Mouse (Mus musculus) hindbrain, embryonic 12.5 days (tissue): Measurements from ENCODE around the gene Tut7. TPM values are rescaled to one million over a fixed set of nuclear protein-coding genes. Genes with fewer than 3 reads are reported as not detected.
A peak's percentile ranks its signal among the peaks of the same experiment; 100 is the strongest.
"Not testable (repeated sequence)": the region's sequence is repeated elsewhere in the genome, so short reads cannot be mapped to it uniquely, and the experiment has no call there.

Source experiments
- ATAC-seq: fragments of 200-750 bp; cut with Nextera tagmentation; 2 replicates; pipeline ENCODE4 v1.8.0; 2017; ENCODE audit warnings: moderate TSS enrichment; ENCODE audit not compliant: low FRiP score
- H3K27ac ChIP-seq: fragments of 300-500 bp; sonication (generic); 2 replicates; pipeline ENCODE4 v1.5.1; 2016; ENCODE audit warnings: mild to moderate bottlenecking
- H3K27me3 ChIP-seq: fragments of 300-500 bp; sonication (generic); 2 replicates; pipeline ENCODE4 v1.6.1; 2016; ENCODE audit warnings: mild to moderate bottlenecking
- H3K36me3 ChIP-seq: fragments of 300-500 bp; sonication (generic); 2 replicates; pipeline ENCODE4 v1.6.1; 2016; ENCODE audit warnings: mild to moderate bottlenecking
- H3K4me1 ChIP-seq: fragments of 300-500 bp; sonication (generic); 2 replicates; pipeline ENCODE4 v1.6.1; 2016
- H3K4me2 ChIP-seq: fragments of 300-500 bp; sonication (generic); replicated peaks from 2 replicates; pipeline ENCODE4 v1.6.1; 2016; ENCODE audit warnings: mild to moderate bottlenecking
- H3K4me3 ChIP-seq: fragments of 300-500 bp; sonication (generic); 2 replicates; pipeline ENCODE4 v1.5.1; 2016; ENCODE audit warnings: mild to moderate bottlenecking
- H3K9ac ChIP-seq: fragments of 300-500 bp; sonication (generic); 2 replicates; pipeline ENCODE4 v1.6.1; 2016; ENCODE audit warnings: mild to moderate bottlenecking, moderate library complexity
- H3K9me3 ChIP-seq: fragments of 300-500 bp; sonication (generic); replicated peaks from 2 replicates; pipeline ENCODE4 v1.6.1; 2016; ENCODE audit warnings: mild to moderate bottlenecking
- WGBS: fragments of 180-500 bp; shearing (Covaris S2); methylation state at CpG from one replicate; pipeline ENCODE4 v1.1.7; 2016; 5-methylcytosine and 5-hydroxymethylcytosine counted together
- polyA plus RNA-seq: library from polyadenylated mRNA; unstranded; fragments of >200 nt; fragmentation: Nextera tagmentation; extraction: Ambion mirVana; gene quantifications from 2 replicates; pipeline ENCODE4 v1.2.1, GENCODE M21; 2016

The Tut7 gene
- polyA plus RNA-seq, 1 experiment from 2014 or later = 62.9 TPM

GRCm38 (mm10) chr13:59746164-59746563 is 76.8 kb downstream of the Tut7 start:
- H3K4me3 ChIP-seq = no peak overlapping the region
- no peaks in the 10 kb centered on the region for H3K9me3 ChIP-seq
- no peak overlapping the region for H3K4me2 ChIP-seq
- no peak overlapping the region for H3K27ac ChIP-seq
- no peaks in the 10 kb centered on the region for H3K27me3 ChIP-seq
- ATAC-seq = no peak
- H3K4me1 ChIP-seq = no peaks in the 10 kb centered on the region
- 75% methylated on average over 6 of the region's 6 CpGs for WGBS
- H3K9ac ChIP-seq = no peak overlapping the region
- H3K36me3 ChIP-seq = no peaks in the 10 kb centered on the region

GRCm38 (mm10) chr13:59745462-59745861 is 77.5 kb downstream of the Tut7 start:
- WGBS = 88% methylated on average over 6 of the region's 6 CpGs
- no peak overlapping the region for H3K4me2 ChIP-seq
- H3K27me3 ChIP-seq = no peaks in the 10 kb centered on the region
- no peaks in the 10 kb centered on the region for H3K9me3 ChIP-seq
- no peak overlapping the region for H3K27ac ChIP-seq
- H3K4me3 ChIP-seq = no peak overlapping the region
- no peaks in the 10 kb centered on the region for H3K4me1 ChIP-seq
- ATAC-seq = no peak
- H3K9ac ChIP-seq = no peak overlapping the region
- no peaks in the 10 kb centered on the region for H3K36me3 ChIP-seq

- Histone ChIP-seq H3K4me2 (no peak overlapping the region), H3K4me3 (no peak overlapping the region), H3K9ac (no peak overlapping the region), H3K27me3 (no peaks in the 10 kb centered on the region), H3K36me3 (no peaks in the 10 kb centered on the region), H3K9me3 (no peaks in the 10 kb centered on the region), H3K4me1 (no peaks in the 10 kb centered on the region), H3K27ac (no peak overlapping the region)
- no peak for ATAC-seq
- WGBS = 78% methylated on average over 10 of the region's 10 CpGs
These were observed 81.2 kb downstream of the Tut7 start for GRCm38 (mm10) chr13:59741697-59742096.

GRCm38 (mm10) chr13:59741096-59741495 is 81.9 kb downstream of the Tut7 start:
- Histone ChIP-seq H3K27me3 (no peaks in the 10 kb centered on the region), H3K4me1 (no peaks in the 10 kb centered on the region)
- whole genome bisulfite sequencing = 88% methylated on average over 11 of the region's 11 CpGs

GRCm38 (mm10) chr13:59739397-59739796 is 83.5 kb downstream of the Tut7 start:
- Histone ChIP-seq H3K36me3 (no peaks in the 10 kb centered on the region), H3K27me3 (no peaks in the 10 kb centered on the region), H3K27ac (no peak overlapping the region), H3K4me2 (no peak overlapping the region), H3K4me3 (no peak overlapping the region), H3K9me3 (no peaks in the 10 kb centered on the region), H3K4me1 (no peaks in the 10 kb centered on the region), H3K9ac (no peak overlapping the region)
- 90% methylated on average over 4 of the region's 4 CpGs for WGBS
- ATAC-seq = no peak

More at GRCm38 (mm10) chr13:59741096-59741495, 81.9 kb downstream of the Tut7 start:
- Histone ChIP-seq H3K27ac (no peak overlapping the region), H3K4me3 (no peak overlapping the region), H3K9ac (no peak overlapping the region), H3K9me3 (no peaks in the 10 kb centered on the region), H3K4me2 (no peak overlapping the region), H3K36me3 (no peaks in the 10 kb centered on the region)
- ATAC-seq = no peak

GRCm38 (mm10) chr13:59738455-59738854 is 84.5 kb downstream of the Tut7 start:
- H3K9me3 ChIP-seq = no peaks in the 10 kb centered on the region; the same call in 1 of the 2 replicates
- no peaks in the 10 kb centered on the region for H3K36me3 ChIP-seq
- H3K9ac ChIP-seq = no peak overlapping the region
- H3K27me3 ChIP-seq = no peaks in the 10 kb centered on the region
- no peaks in the 10 kb centered on the region for H3K4me1 ChIP-seq
- H3K4me3 ChIP-seq = no peak overlapping the region
- WGBS = 81% methylated on average over 2 of the region's 2 CpGs
- no peak for ATAC-seq
- H3K4me2 ChIP-seq = no peak overlapping the region
- no peak overlapping the region for H3K27ac ChIP-seq

GRCm38 (mm10) chr13:59735190-59735589 is 87.8 kb downstream of the Tut7 start:
- Histone ChIP-seq H3K9ac (no peak overlapping the region), H3K4me3 (no peak overlapping the region), H3K27me3 (no peaks in the 10 kb centered on the region), H3K27ac (no peak overlapping the region), H3K9me3 (no peaks in the 10 kb centered on the region; the same call in 1 of the 2 replicates), H3K36me3 (no peaks in the 10 kb centered on the region), H3K4me1 (no peaks in the 10 kb centered on the region), H3K4me2 (no peak overlapping the region)
- 0 out of 2 replicates have a peak, but pooled peaks have one; percentile 35 for ATAC-seq
- 33% methylated on average over 3 of the region's 3 CpGs for WGBS

GRCm38 (mm10) chr13:59734347-59734746 is 88.6 kb downstream of the Tut7 start:
- H3K4me3 ChIP-seq, H3K4me1 ChIP-seq, ATAC-seq, H3K27me3 ChIP-seq, H3K4me2 ChIP-seq, H3K27ac ChIP-seq, H3K9ac ChIP-seq, H3K36me3 ChIP-seq, H3K9me3 ChIP-seq: not testable (repeated sequence)
- 32% methylated on average over 6 of the region's 6 CpGs for WGBS

GRCm38 (mm10) chr13:59733936-59734335 is 89.0 kb downstream of the Tut7 start:
- H3K36me3 ChIP-seq = no peaks in the 10 kb centered on the region
- H3K27me3 ChIP-seq = peaks cover 4% of the 10 kb centered on the region; the same call in 1 of the 2 replicates
- 78% methylated on average over 4 of the region's 4 CpGs for WGBS
- no peak overlapping the region for H3K27ac ChIP-seq
- no peaks in the 10 kb centered on the region; the same call in 1 of the 2 replicates for H3K9me3 ChIP-seq
- no peak for ATAC-seq
- H3K9ac ChIP-seq = no peak overlapping the region
- no peaks in the 10 kb centered on the region for H3K4me1 ChIP-seq
- no peak overlapping the region for H3K4me2 ChIP-seq
- no peak overlapping the region for H3K4me3 ChIP-seq

GRCm38 (mm10) chr13:59731652-59732051 is 91.3 kb downstream of the Tut7 start, which contains the start of gene Spata31d1d:
Gene Spata31d1d, minus strand, starts transcription at chr13:59731752.
- Histone ChIP-seq H3K9me3 (no peaks in the 10 kb centered on the region; the same call in 1 of the 2 replicates), H3K9ac (no peak within 1 kb of the TSS), H3K27me3 (peaks cover 4% of the 10 kb centered on the region), H3K4me2 (no peak within 1 kb of the TSS), H3K4me3 (no peak within 1 kb of the TSS), H3K27ac (no peak within 1 kb of the TSS), H3K36me3 (no peaks in the 10 kb centered on the region), H3K4me1 (peaks cover 7% of the 10 kb centered on the region; the same call in 1 of the 2 replicates)
- WGBS = 48% methylated on average over 7 of the region's 7 CpGs
- ATAC-seq = no peak

GRCm38 (mm10) chr13:59728378-59729093 is 94.4 kb downstream of the Tut7 start:
- H3K36me3 ChIP-seq = no peaks in the 10 kb centered on the region
- H3K9me3 ChIP-seq = no peaks in the 10 kb centered on the region; the same call in 1 of the 2 replicates
- H3K27me3 ChIP-seq = peaks cover 8% of the 10 kb centered on the region
- H3K9ac ChIP-seq = no peak overlapping the region
- no peak overlapping the region for H3K4me3 ChIP-seq
- H3K4me2 ChIP-seq = no peak overlapping the region
- ATAC-seq = peak; percentile 89
- no peak overlapping the region for H3K27ac ChIP-seq
- WGBS = 34% methylated on average over 7 of the region's 7 CpGs
- H3K4me1 ChIP-seq = peaks cover 9% of the 10 kb centered on the region; the same call in 1 of the 2 replicates

GRCm38 (mm10) chr13:59726139-59726867 is 96.6 kb downstream of the Tut7 start:
- H3K9ac ChIP-seq = no peak overlapping the region
- no peak for ATAC-seq

More at GRCm38 (mm10) chr13:59726139-59726867, 96.6 kb downstream of the Tut7 start:
- Histone ChIP-seq H3K9me3 (no peaks in the 10 kb centered on the region), H3K36me3 (no peaks in the 10 kb centered on the region), H3K27ac (no peak overlapping the region), H3K4me1 (peaks cover 9% of the 10 kb centered on the region; the same call in 1 of the 2 replicates), H3K4me2 (peak overlapping the region; percentile 38), H3K27me3 (peaks cover 8% of the 10 kb centered on the region), H3K4me3 (no peak overlapping the region)
- WGBS = 36% methylated on average over 29 of the region's 29 CpGs
